Mouse (Mus musculus): ENCODE results near the gene Akt1s1. TPM values are rescaled to one million over a fixed set of nuclear protein-coding genes. Genes with fewer than 3 reads are reported as not detected.

Akt1s1 gene
- total RNA-seq (2014; rRNA removed) (23.9 and 35.4 TPM in 2 replicates), polyA plus RNA-seq (2012; rRNA removed) (93.9 and 106 TPM in 2 replicates)

DNA sequence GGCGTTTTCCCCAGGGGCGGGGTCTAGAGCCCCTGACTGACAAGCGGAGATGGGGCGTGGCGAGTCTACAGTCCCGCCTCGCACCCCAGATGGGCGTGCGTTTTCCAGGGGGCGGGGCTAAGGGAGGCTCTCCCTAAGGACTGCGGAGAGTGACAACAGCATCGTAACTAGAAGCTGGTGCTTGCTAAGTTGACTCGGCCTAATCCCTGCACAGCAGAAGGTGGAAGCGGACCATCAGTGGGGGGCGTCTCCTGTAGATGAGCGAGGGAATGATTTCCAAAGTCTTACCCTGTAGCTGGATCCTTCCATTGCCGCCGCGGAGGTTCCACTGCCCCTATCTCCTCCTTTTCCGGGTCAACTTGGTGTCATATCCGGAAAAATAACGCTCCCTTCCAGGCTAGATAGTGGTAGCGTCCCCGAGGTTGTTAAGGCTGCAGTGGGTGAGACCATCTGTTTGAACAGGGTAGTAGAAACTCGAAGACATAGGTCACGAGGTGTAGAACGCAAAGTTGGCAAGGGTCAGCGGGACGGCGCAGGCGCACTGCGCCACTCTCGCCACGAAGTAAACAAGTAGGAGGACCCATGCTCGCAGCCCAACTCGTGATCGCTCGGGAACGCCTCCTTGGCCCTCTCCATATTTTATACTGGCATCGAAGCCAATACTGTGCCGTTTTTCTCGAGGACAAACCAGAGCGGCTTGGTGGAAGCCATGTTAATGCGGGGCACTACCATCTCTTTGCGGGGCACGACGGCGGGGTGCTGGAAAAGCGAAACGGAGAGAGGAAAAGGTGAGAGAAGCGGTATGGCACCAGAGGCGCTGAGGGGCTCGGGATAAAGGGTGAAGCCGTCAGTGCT lies at the start of gene Akt1s1, which contains the start of gene Tbc1d17:
Akt1s1 (plus strand) TSS at position 431 of the 855 bp plus-strand sequence.
Tbc1d17 (minus strand) TSS at position 519 of the 855 bp plus-strand sequence.
- peak; percentile 100 for DNase-seq (ENCODE audit: extremely low read depth, low read depth, low spot score)
- WGBS, result under 1% methylated on average over 53 of the region's 54 CpGs
- peaks cover 17% of the 10 kb centered on the region; the same call in 1 of the 2 replicates for H3K36me3 ChIP-seq (ENCODE audit: control insufficient read depth, insufficient read depth, low read length)

DNA sequence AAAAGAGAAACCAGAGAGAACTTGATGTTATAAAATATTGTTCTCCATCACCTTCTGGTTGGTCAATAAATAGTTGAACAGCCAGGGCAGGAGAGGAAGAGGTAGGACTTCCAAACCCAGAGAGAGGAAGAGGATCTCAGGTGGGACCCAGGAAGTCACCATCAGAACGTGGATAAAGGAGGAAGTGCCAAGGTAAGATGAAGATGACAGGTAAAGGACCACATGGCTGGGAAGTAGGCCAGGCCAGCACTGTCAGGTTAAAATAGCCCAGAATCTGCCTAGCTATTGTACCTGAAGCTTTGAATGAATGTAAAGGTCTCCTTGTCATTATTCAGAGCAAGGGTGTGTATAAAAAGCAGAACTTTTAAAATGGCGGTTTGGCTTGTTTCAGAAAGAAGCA lies 39.9 kb upstream of the Akt1s1 start:
- no peak for DNase-seq (ENCODE audit: extremely low read depth, low read depth, low spot score)
- H3K27me3 ChIP-seq (ENCODE audit: control insufficient read depth, insufficient read depth, low read length), result no peaks in the 10 kb centered on the region

More for the DNA sequence above, at the start of gene Akt1s1, which contains the start of gene Tbc1d17:
- peak within 1 kb of the TSS; percentile 93 for H3K4me3 ChIP-seq (ENCODE audit: insufficient read depth, low read depth, low read length)
- H3K4me1 ChIP-seq (ENCODE audit: control insufficient read depth, insufficient read depth, low read length), result peaks cover 23% of the 10 kb centered on the region
- TF ChIP-seq POLR2A (IDR thresholded peaks at IDR 0.05; ENCODE audit: extremely low read depth, insufficient read depth, low read length), result 0 out of 2 replicates have a peak, but pooled peaks have one; percentile 62
- TF ChIP-seq CTCF (IDR thresholded peaks at IDR 0.05; ENCODE audit: low read depth, low read length), result no peak
- H3K27me3 ChIP-seq (ENCODE audit: control insufficient read depth, insufficient read depth, low read length), result no peaks in the 10 kb centered on the region
- H3K79me2 ChIP-seq (ENCODE audit: control insufficient read depth, insufficient read depth, low read length), result peaks cover 22% of the 10 kb centered on the region; the same call in 1 of the 2 replicates
- H3K27ac ChIP-seq (replicated peaks; ENCODE audit: insufficient read depth, low read depth, low read length), result peak within 1 kb of the TSS; percentile 98
- peak within 1 kb of the TSS; percentile 92 for H3K9ac ChIP-seq (ENCODE audit: low read depth, low read length)

DNA sequence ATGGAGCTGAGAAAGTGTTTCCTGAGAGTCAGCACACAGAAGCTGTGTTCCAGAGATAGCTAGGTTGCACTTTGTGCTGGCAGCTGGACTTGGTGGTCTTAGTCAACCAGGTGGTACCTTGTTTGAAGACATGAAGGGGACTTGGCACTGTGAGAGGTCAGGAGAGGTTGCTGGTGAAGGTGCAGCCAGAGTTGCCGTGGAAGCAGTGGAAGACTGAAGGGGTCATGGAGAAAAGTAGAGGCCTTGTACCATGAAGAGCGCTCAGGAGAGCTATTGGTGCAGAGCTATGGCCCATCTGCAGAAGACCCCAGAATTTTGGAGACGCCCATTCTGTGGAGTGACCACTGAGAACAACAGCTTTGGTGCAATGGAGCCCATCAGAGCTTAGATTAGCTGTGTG lies 39.3 kb upstream of the Akt1s1 start:
- no peak overlapping the region for H3K9ac ChIP-seq (ENCODE audit: low read depth, low read length)
- H3K36me3 ChIP-seq (ENCODE audit: control insufficient read depth, insufficient read depth, low read length), result peaks cover 21% of the 10 kb centered on the region
- H3K4me3 ChIP-seq (ENCODE audit: insufficient read depth, low read depth, low read length), result no peak overlapping the region
- no peaks in the 10 kb centered on the region for H3K79me2 ChIP-seq (ENCODE audit: control insufficient read depth, insufficient read depth, low read length)
- WGBS, result 71% methylated on average over 3 of the region's 3 CpGs
- H3K27me3 ChIP-seq (ENCODE audit: control insufficient read depth, insufficient read depth, low read length), result no peaks in the 10 kb centered on the region
- no peak for TF ChIP-seq POLR2A (IDR thresholded peaks at IDR 0.05; ENCODE audit: extremely low read depth, insufficient read depth, low read length)
- no peak for TF ChIP-seq CTCF (IDR thresholded peaks at IDR 0.05; ENCODE audit: low read depth, low read length)
- DNase-seq (ENCODE audit: extremely low read depth, low read depth, low spot score), result no peak
- peaks cover 8% of the 10 kb centered on the region for H3K4me1 ChIP-seq (ENCODE audit: control insufficient read depth, insufficient read depth, low read length)
- H3K27ac ChIP-seq (replicated peaks; ENCODE audit: insufficient read depth, low read depth, low read length), result no peak overlapping the region

More for the DNA sequence above, 39.9 kb upstream of the Akt1s1 start:
- Histone ChIP-seq H3K27ac (replicated peaks; ENCODE audit: insufficient read depth, low read depth, low read length) (no peak overlapping the region), H3K79me2 (ENCODE audit: control insufficient read depth, insufficient read depth, low read length) (no peaks in the 10 kb centered on the region), H3K4me1 (ENCODE audit: control insufficient read depth, insufficient read depth, low read length) (peaks cover 3% of the 10 kb centered on the region; the same call in 1 of the 2 replicates), H3K9ac (ENCODE audit: low read depth, low read length) (no peak overlapping the region), H3K4me3 (ENCODE audit: insufficient read depth, low read depth, low read length) (no peak overlapping the region), H3K36me3 (ENCODE audit: control insufficient read depth, insufficient read depth, low read length) (peaks cover 19% of the 10 kb centered on the region)
- WGBS, result 58% methylated on average over 2 of the region's 2 CpGs
- no peak for TF ChIP-seq CTCF (IDR thresholded peaks at IDR 0.05; ENCODE audit: low read depth, low read length)

DNA sequence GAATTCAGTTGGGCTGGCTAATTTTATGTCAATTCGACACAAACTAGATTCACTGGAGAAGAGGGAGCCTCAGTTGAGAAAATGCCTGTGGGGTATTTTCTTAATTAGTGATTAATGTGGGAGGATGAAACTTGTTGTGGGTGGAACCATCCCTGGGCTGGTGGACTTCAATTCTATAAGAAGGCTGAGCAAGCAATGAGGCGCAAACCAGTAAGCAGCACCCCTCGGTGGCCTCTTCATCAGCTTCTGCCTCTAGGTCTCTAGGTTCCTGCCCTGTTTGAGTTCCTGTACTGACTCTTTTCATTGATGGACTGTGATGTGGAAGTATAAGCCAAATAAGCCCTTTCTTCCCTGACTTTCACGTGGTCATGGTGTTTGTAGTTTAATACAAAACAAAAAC lies 38.4 kb upstream of the Akt1s1 start:
- no peak overlapping the region for H3K9ac ChIP-seq (ENCODE audit: low read depth, low read length)
- no peak overlapping the region for H3K4me3 ChIP-seq (ENCODE audit: insufficient read depth, low read depth, low read length)
- TF ChIP-seq CTCF (IDR thresholded peaks at IDR 0.05; ENCODE audit: low read depth, low read length), result no peak
- H3K36me3 ChIP-seq (ENCODE audit: control insufficient read depth, insufficient read depth, low read length), result peaks cover 22% of the 10 kb centered on the region
- no peaks in the 10 kb centered on the region for H3K27me3 ChIP-seq (ENCODE audit: control insufficient read depth, insufficient read depth, low read length)
- no peak for DNase-seq (ENCODE audit: extremely low read depth, low read depth, low spot score)
- H3K27ac ChIP-seq (replicated peaks; ENCODE audit: insufficient read depth, low read depth, low read length), result no peak overlapping the region
- no peaks in the 10 kb centered on the region; the same call in 1 of the 2 replicates for H3K79me2 ChIP-seq (ENCODE audit: control insufficient read depth, insufficient read depth, low read length)
- 65% methylated on average over 4 of the region's 4 CpGs for WGBS
- H3K4me1 ChIP-seq (ENCODE audit: control insufficient read depth, insufficient read depth, low read length), result peaks cover 13% of the 10 kb centered on the region

DNA sequence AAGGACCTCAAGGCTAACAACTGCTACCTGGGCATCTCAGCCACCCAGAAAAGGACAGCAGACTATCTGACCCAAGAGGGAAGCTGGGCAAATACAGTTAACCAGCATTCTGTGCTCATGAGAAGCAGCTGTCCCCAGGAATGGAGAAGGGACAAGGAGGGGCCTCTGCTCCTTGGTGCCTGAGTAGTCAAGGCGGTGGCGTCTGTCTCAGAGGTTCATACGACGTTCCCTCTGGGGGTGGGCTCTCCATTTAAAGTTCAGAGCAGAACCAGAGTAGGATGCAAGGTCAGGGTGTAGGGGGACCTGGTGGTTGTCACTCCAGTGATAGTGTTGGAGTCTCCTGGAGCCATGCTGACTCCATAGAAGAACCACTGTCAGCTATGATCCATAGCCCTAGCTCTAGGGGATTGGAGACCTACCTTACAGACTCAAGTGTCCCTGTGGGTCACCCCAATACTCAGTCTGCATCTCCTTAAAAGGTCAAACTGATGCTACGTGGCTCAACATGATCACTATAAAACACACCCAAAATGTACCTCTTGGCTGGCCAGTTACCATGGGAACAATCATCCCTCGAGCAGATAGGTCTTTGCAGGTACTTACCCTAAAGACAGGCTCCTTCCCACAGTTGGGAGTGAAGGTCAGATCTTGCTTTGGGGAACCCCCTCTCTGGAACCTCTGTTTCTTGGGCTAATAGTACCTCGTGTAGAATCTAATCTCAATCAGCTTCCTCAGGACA lies 37.8 kb upstream of the Akt1s1 start:
- H3K27ac ChIP-seq (replicated peaks; ENCODE audit: insufficient read depth, low read depth, low read length), result no peak overlapping the region
- no peak overlapping the region for H3K4me3 ChIP-seq (ENCODE audit: insufficient read depth, low read depth, low read length)
- peaks cover 13% of the 10 kb centered on the region for H3K4me1 ChIP-seq (ENCODE audit: control insufficient read depth, insufficient read depth, low read length)
- no peak overlapping the region for H3K9ac ChIP-seq (ENCODE audit: low read depth, low read length)
- no peak for TF ChIP-seq POLR2A (IDR thresholded peaks at IDR 0.05; ENCODE audit: extremely low read depth, insufficient read depth, low read length)
- no peak for TF ChIP-seq CTCF (IDR thresholded peaks at IDR 0.05; ENCODE audit: low read depth, low read length)
- peak; percentile 30 for DNase-seq (ENCODE audit: extremely low read depth, low read depth, low spot score)
- H3K79me2 ChIP-seq (ENCODE audit: control insufficient read depth, insufficient read depth, low read length), result no peaks in the 10 kb centered on the region; the same call in 1 of the 2 replicates
- WGBS, result 80% methylated on average over 7 of the region's 7 CpGs
- H3K36me3 ChIP-seq (ENCODE audit: control insufficient read depth, insufficient read depth, low read length), result peaks cover 22% of the 10 kb centered on the region
- no peaks in the 10 kb centered on the region for H3K27me3 ChIP-seq (ENCODE audit: control insufficient read depth, insufficient read depth, low read length)
